Mouse (Mus musculus) inflammation-experienced regulatory T-cells (primary cell): ENCODE measurements around the gene Sp7. TPM values are rescaled to one million over a fixed set of nuclear protein-coding genes. Genes with fewer than 3 reads are reported as not detected.

ENCODE experiments used
- polyA plus RNA-seq, 2 experiments: library from polyadenylated mRNA; unstranded; fragments of 100-300 nt; shearing (Covaris generic); gene quantifications; one replicate each; pipeline ENCODE4 v1.2.1; 2017

Sp7 gene
- polyA plus RNA-seq: under 1 TPM in 1 of 2 experiments, not detected in 1; 0.33 TPM

DNA sequence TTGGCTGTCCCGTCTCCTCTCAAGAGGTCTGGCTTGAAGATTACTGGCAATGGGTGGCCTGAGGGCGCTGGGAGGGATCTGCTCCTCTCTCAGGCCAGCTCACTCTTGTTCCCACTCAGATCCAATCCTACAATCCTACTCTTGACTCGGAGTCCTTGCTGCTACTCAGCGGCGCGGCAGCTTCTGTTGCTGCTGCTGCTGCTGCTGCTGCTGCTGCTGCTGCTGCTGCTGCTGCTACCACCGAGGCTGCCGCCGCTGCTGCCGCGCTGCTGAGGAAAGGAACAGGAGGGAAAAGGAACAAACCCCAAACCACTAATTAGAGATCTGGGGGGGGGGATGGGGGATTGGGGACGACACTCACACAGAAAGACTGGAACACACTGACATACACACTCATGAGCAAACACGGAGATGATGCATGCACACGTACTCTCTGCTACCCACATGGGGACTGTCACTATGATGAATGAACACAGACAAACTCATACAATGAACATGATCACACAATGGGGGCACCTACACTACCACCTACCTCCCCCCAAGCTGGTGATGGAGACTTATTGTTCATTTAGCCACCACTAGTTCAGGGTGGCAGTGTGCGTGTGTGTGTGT, at the start of gene Sp7:
Sp7 (minus strand) TSS at position 450 of the 612 bp plus-strand sequence.

DNA sequence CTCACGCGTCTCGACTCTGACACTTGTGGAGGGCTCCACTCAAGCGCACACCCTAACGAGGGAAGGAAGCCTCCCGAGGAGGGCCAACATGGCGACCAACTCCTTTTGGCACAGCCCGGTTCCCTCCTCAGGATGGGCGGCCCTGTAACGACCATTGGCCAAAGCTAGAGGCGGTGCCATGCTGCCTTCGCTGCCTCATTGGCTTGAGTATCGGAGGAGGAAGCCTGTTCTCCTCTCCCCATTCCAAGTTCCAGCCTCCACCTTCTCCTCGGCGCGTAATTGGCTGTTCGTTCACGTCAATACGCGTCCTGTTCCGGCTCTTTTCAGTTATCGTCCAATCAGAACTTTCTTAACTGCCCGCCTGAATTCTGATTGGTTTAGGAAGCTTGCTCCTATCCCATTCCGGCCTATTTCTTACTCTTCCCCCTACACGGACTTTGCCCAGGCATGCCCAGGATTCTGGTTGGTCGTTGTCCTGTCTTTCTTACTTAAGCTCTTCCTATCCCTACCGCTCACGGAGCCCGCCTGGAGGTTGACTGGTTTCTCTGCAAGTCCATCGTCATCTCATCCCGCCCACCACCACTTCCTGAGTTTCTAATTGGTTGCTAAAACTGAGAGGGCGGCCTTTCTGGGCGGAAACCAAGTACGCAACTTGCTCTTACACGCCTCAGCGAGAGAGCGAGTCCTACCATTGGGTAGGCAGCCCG, 38.7 kb upstream of the Sp7 start, which contains the start of gene Sp1:
Sp1 (plus strand) TSS at position 655 of the 707 bp plus-strand sequence.

DNA sequence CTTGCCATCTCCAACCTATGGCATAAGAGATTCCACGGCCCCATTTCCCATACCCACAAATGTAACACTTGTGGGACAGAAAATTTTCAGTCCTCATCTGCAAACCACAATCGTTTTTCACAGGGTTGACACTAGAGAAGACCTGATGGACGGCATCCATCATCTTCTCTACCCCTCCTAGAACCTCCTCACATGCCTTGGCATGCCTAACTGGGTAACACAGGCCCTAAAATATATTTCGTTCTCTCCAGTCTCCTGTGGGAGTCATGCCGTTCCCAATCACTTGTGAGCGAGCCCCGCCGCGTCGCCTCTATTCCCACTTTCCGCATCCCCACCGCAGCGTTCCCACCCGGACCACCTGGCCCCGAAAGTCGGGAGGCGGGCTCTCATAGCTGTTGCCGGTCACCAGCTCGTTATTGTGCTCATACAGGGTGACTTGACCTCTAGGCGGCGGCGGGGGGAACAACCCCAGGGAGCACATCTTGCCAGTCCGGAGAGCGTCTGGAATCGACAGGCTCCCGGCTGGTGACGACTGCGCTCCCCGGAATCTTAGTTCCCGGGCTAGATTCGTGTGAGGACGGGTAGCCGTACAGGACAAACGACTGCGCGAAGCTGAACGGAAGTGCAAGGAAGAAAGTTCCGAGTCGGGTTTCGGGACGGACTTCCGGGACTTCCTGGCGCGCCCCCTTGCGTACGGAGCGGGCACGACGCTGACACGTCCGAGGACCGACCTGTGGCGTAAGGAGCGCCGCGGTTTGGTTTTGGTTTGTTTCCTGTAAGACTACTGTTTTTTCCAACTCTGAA, 16.6 kb downstream of the Sp7 start, which contains the start of gene Aaas:
Aaas (minus strand) TSS at position 634 of the 804 bp plus-strand sequence.

DNA sequence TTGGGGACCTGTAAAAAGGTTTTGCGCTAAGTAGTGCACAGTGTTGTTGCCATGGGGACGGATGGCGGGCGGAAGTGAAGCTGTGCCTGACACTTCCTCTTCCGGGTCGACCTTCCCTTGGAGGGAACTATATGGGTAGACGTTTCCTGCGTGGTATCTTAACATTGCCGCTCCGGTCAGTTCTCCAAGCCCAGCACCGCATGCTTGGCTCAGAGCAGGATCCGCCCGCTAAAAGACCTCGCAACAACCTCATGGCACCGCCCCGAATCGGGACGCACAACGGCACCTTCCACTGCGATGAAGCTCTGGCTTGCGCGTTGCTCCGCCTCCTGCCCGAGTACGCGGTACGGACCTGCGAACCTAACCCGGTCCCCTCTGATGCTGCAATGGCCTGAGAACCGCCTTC, 35.4 kb downstream of the Sp7 start, which contains the start of gene Myg1:
Myg1 (plus strand) TSS at position 100 of the 406 bp plus-strand sequence.

DNA sequence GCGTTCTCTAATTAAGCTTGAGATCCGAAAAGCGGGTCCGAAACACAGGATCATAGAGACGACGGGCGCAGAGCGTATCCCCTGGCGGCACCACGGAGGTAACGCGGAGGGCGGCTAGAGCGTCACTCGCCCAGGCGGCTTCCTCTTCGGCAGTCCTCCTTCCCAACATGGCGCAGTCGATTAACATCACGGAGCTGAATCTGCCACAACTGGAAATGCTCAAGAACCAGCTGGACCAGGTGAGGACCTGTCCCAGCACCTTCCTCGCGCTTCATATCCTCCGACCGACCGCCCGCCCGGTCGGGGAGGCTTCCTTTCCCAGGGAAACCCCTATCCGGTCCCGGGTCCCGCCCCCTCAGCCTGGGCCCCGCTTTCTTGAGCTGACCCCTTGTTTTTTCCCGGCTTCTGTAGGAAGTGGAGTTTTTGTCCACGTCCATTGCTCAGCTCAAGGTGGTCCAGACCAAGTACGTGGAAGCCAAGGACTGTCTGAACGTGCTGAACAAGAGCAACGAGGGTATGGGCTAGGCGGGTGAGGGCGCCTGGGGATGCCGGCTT, 40.9 kb downstream of the Sp7 start, which contains the start of gene Pfdn5:
Pfdn5 (plus strand) TSS at position 95 of the 555 bp plus-strand sequence.

Other genes with a start within 250 kb of the Sp7 start
- gene Spryd3, start 230.9 kb downstream of the Sp7 start, polyA plus RNA-seq: 10 to 100 TPM; 55.1 to 62.1 TPM
- 1 to 10 TPM in 1 of 2 experiments, not detected in 1; 1.7 TPM for gene Igfbp6, start 222.8 kb downstream of the Sp7 start, polyA plus RNA-seq
- gene Soat2, start 216.7 kb downstream of the Sp7 start, polyA plus RNA-seq: 1 to 10 TPM; 2.2 TPM
- 100 to 1,000 TPM in 1 of 2 experiments, 10 to 100 TPM in 1; 94.4 to 103 TPM for gene Zfp740, start 163.9 kb downstream of the Sp7 start, polyA plus RNA-seq
- gene Csad, start 162.5 kb downstream of the Sp7 start, polyA plus RNA-seq: 10 to 100 TPM; 23.9 to 26.0 TPM
- gene Itgb7, start 135.2 kb downstream of the Sp7 start, polyA plus RNA-seq: 1,000 to 10,000 TPM; 1,270 to 1,388 TPM
- gene Rarg, start 109.7 kb downstream of the Sp7 start, polyA plus RNA-seq: 10 to 100 TPM; 37.3 to 41.8 TPM
- gene Gm9918, start 96.6 kb downstream of the Sp7 start, polyA plus RNA-seq: under 1 TPM in 1 of 2 experiments, not detected in 1; 0.34 TPM
- 100 to 1,000 TPM; 101 to 121 TPM for gene Mfsd5, start 87.7 kb downstream of the Sp7 start, polyA plus RNA-seq
- gene Espl1, start 70.9 kb downstream of the Sp7 start, polyA plus RNA-seq: 1 to 10 TPM in 1 of 2 experiments, under 1 TPM in 1; 0.60 to 1.9 TPM
- gene Pfdn5, start 41.1 kb downstream of the Sp7 start, polyA plus RNA-seq: 100 to 1,000 TPM; 410 to 478 TPM
- gene Myg1, start 35.5 kb downstream of the Sp7 start, polyA plus RNA-seq: 10 to 100 TPM; 81.7 to 90.3 TPM
- gene Aaas, start 16.4 kb downstream of the Sp7 start, polyA plus RNA-seq: 10 to 100 TPM; 50.8 to 79.0 TPM
- gene Sp1, start 39.0 kb upstream of the Sp7 start, polyA plus RNA-seq: 10 to 100 TPM; 14.5 to 14.9 TPM
- gene Amhr2, start 78.2 kb upstream of the Sp7 start, polyA plus RNA-seq: under 1 TPM; 0.38 to 0.94 TPM
- 100 to 1,000 TPM; 513 to 642 TPM for gene Prr13, start 91.8 kb upstream of the Sp7 start, polyA plus RNA-seq
- gene Pcbp2, start 103.4 kb upstream of the Sp7 start, polyA plus RNA-seq: 100 to 1,000 TPM in 1 of 2 experiments, 10 to 100 TPM in 1; 95.8 to 136 TPM
- gene Gm10337, start 136.5 kb upstream of the Sp7 start, polyA plus RNA-seq: not detected
- gene Map3k12, start 149.9 kb upstream of the Sp7 start, polyA plus RNA-seq: 1 to 10 TPM; 8.9 to 9.2 TPM
- gene Tarbp2, start 151.0 kb upstream of the Sp7 start, polyA plus RNA-seq: 10 to 100 TPM; 50.6 to 57.9 TPM
- 1 to 10 TPM; 5.1 to 7.0 TPM for gene Npff, start 157.8 kb upstream of the Sp7 start, polyA plus RNA-seq